ENCODE assay signal across 24 mouse cellular contexts in genomic region chr4:148433813-148434212, GRCm38 (mm10). TPM values are rescaled to one million over a fixed set of nuclear protein-coding genes. Genes with fewer than 3 reads are reported as not detected.
DNase-seq lines count a peak whose midpoint lies in the region; ATAC-seq and TF ChIP-seq lines count a peak whose summit lies in the region.
"Had no signal": no experiment of that assay in that cellular context is flagged by ENCODE, and none has a peak within 500 bp of the region (broad histone marks: within the 10 kb centered on the region; RNA-seq: fewer than 3 reads in every experiment).

No protein-coding gene starts in this region.

- no peaks in the 10 kb centered on the region; the same call in 1 of the 2 replicates for H3K36me3 ChIP-seq in kidney, adult 2 months (ENCODE audit: control insufficient read depth, insufficient read depth, low read length)
- peaks cover 10% of the 10 kb centered on the region; the same call in 1 of the 2 replicates for H3K36me3 ChIP-seq in lung, embryonic 14.5 days (ENCODE audit: insufficient read depth)
- peaks cover 9% of the 10 kb centered on the region; the same call in 1 of the 2 replicates for H3K36me3 ChIP-seq in small intestine, adult 2 months (ENCODE audit: control insufficient read depth, insufficient read depth, low read length)
- H3K36me3 ChIP-seq: forebrain, embryonic 15.5 days; midbrain, embryonic 15.5 days had no signal

- TF ChIP-seq CTCF in kidney, adult 2 months (conservative IDR thresholded peaks at IDR 0.05; ENCODE audit: insufficient read depth, insufficient read length, low read depth, low read length): no peak
- TF ChIP-seq CTCF in lung, embryonic 14.5 days (IDR thresholded peaks at IDR 0.05; ENCODE audit: low read depth): no peak
- no peak for TF ChIP-seq CTCF in small intestine, adult 2 months (IDR thresholded peaks at IDR 0.05; ENCODE audit: extremely low read depth, insufficient read length, insufficient replicate concordance, low read depth, low read length)

- DNase-seq in kidney, adult 2 months: peak; percentile 41
- DNase-seq in kidney, adult 8-10 months: no peak
- DNase-seq in lung, embryonic 14.5 days: no peak
- DNase-seq in lung, postnatal 25 days (ENCODE audit: low spot score): no peak
- peak; percentile 64 for DNase-seq in R1 (ENCODE audit: low read depth, low spot score)
- no peak for DNase-seq in adrenal gland, adult 8-10 months
- DNase-seq in adrenal gland, postnatal 36 days: no peak
- DNase-seq: cerebellum, adult 8-10 months; cerebellum, postnatal 25 days; right cerebral cortex, adult 18-20 months; thymus, adult 18-20 months; thymus, postnatal 25 days had no signal

- peak overlapping the region; percentile 72 for H3K27ac ChIP-seq in kidney, adult 2 months (ENCODE audit: insufficient read depth, low read depth, low read length)
- no peak overlapping the region for H3K27ac ChIP-seq in lung, embryonic 14.5 days (ENCODE audit: low read depth)
- H3K27ac ChIP-seq in small intestine, adult 2 months (ENCODE audit: insufficient read depth, low read depth, low read length): peak overlapping the region; percentile 34; the same call in 1 of the 2 replicates
- H3K27ac ChIP-seq: embryonic facial prominence, embryonic 12.5 days; forebrain, embryonic 15.5 days; left cerebral cortex, adult 2 months; limb, embryonic 12.5 days; macrophage; midbrain, embryonic 15.5 days; stomach, postnatal 0 days had no signal

- no peak overlapping the region for H3K4me3 ChIP-seq in kidney, adult 2 months (ENCODE audit: insufficient read depth, low read depth, low read length)
- H3K4me3 ChIP-seq in lung, embryonic 14.5 days (ENCODE audit: low read depth, low read length): no peak overlapping the region
- peak overlapping the region; percentile 7; the same call in 1 of the 2 replicates for H3K4me3 ChIP-seq in small intestine, adult 2 months (ENCODE audit: low read depth, low read length)
- H3K4me3 ChIP-seq: embryonic facial prominence, embryonic 12.5 days; forebrain, embryonic 15.5 days; layer of hippocampus, adult 2 months; left cerebral cortex, adult 2 months; limb, embryonic 12.5 days; midbrain, embryonic 15.5 days had no signal

- no peaks in the 10 kb centered on the region for H3K9me3 ChIP-seq in lung, embryonic 14.5 days (ENCODE audit: low read depth, low read length)
- H3K9me3 ChIP-seq: embryonic facial prominence, embryonic 12.5 days; forebrain, embryonic 15.5 days; limb, embryonic 12.5 days; midbrain, embryonic 15.5 days had no signal

- no peaks in the 10 kb centered on the region for H3K27me3 ChIP-seq in kidney, adult 2 months (replicated peaks; ENCODE audit: control insufficient read depth, insufficient read depth, low read length)
- H3K27me3 ChIP-seq in lung, embryonic 14.5 days (ENCODE audit: insufficient read depth, low read length): no peaks in the 10 kb centered on the region
- no peaks in the 10 kb centered on the region for H3K27me3 ChIP-seq in small intestine, adult 2 months (ENCODE audit: control insufficient read depth, insufficient read depth, low read length)
- H3K27me3 ChIP-seq: embryonic facial prominence, embryonic 12.5 days; forebrain, embryonic 15.5 days; limb, embryonic 12.5 days; midbrain, embryonic 15.5 days had no signal

- 77% methylated on average over 5 of the region's 5 CpGs for WGBS in kidney, adult 2 months
- WGBS in lung, embryonic 14.5 days: 63% methylated on average over 5 of the region's 5 CpGs
- 70% methylated on average over 5 of the region's 5 CpGs for WGBS in small intestine, adult 2 months

- peaks cover 11% of the 10 kb centered on the region; the same call in 1 of the 2 replicates for H3K4me1 ChIP-seq in kidney, adult 2 months (ENCODE audit: control insufficient read depth, insufficient read depth, low read length)
- no peaks in the 10 kb centered on the region for H3K4me1 ChIP-seq in lung, embryonic 14.5 days (ENCODE audit: insufficient read depth)
- peaks cover 7% of the 10 kb centered on the region; the same call in 1 of the 2 replicates for H3K4me1 ChIP-seq in small intestine, adult 2 months (ENCODE audit: control insufficient read depth, insufficient read depth, insufficient read length, low read length)
- H3K4me1 ChIP-seq: embryonic facial prominence, embryonic 12.5 days; limb, embryonic 12.5 days had no signal

- ATAC-seq in lung, embryonic 14.5 days (ENCODE audit: insufficient read depth): peak; percentile 26; the same call in 1 of the 2 replicates
- ATAC-seq: CD4-positive, CD25-positive, alpha-beta regulatory T cell, adult 4 months; forebrain, embryonic 15.5 days; hindbrain, embryonic 16.5 days; lung, postnatal 0 days; midbrain, embryonic 15.5 days had no signal

- H3K4me2 ChIP-seq in lung, embryonic 14.5 days: no peak overlapping the region
- H3K4me2 ChIP-seq: embryonic facial prominence, embryonic 12.5 days; forebrain, embryonic 15.5 days; limb, embryonic 12.5 days; midbrain, embryonic 15.5 days had no signal

- no peak overlapping the region for H3K9ac ChIP-seq in lung, embryonic 14.5 days
- H3K9ac ChIP-seq: embryonic facial prominence, embryonic 12.5 days; forebrain, embryonic 15.5 days; limb, embryonic 12.5 days; midbrain, embryonic 15.5 days had no signal

- TF ChIP-seq POLR2A in kidney, adult 2 months (IDR thresholded peaks at IDR 0.05; ENCODE audit: low read depth, low read length): no peak
- TF ChIP-seq POLR2A in small intestine, adult 2 months (IDR thresholded peaks at IDR 0.05; ENCODE audit: low read depth, low read length): no peak

RNA-seq across cellular contexts. Expression of gene Ubiad1, which starts 10.8 kb away (rescaled TPM):
- 50.8 and 61.6 TPM in 2 replicates for polyA plus RNA-seq in kidney, adult 2 months (2012; rRNA removed)
- 18.2 and 19.2 TPM in 2 replicates for polyA plus RNA-seq in lung, embryonic 14.5 days (2014; fragmentation: Nextera tagmentation; extraction: Ambion mirVana)
- polyA plus RNA-seq in small intestine, adult 2 months (2012; rRNA removed): 8.5 and 10.5 TPM in 2 replicates
- total RNA-seq in adrenal gland, adult 8-10 months (2022): 10 to 100 TPM; 17.1 to 20.4 (median 17.8) TPM
- total RNA-seq in adrenal gland, postnatal 36 days (2021): 10 to 100 TPM; 18.9 to 20.8 TPM

RNA-seq across cellular contexts. Expression of gene Mtor, which starts 14.6 kb away (rescaled TPM):
- polyA plus RNA-seq in kidney, adult 2 months (2012; rRNA removed): 39.8 and 50.1 TPM in 2 replicates
- 21.3 and 23.5 TPM in 2 replicates for polyA plus RNA-seq in lung, embryonic 14.5 days (2014; fragmentation: Nextera tagmentation; extraction: Ambion mirVana)
- 7.6 and 16.0 TPM in 2 replicates for polyA plus RNA-seq in small intestine, adult 2 months (2012; rRNA removed)
- 10 to 100 TPM; 74.2 to 82.1 (median 79.3) TPM for total RNA-seq in adrenal gland, adult 8-10 months (2022)
- total RNA-seq in adrenal gland, postnatal 36 days (2021): 10 to 100 TPM; 72.5 to 86.2 TPM

Comparison
In these comparisons a context has a peak if more than half of its experiments do, and no peak if none do; other contexts are left out.
1. DNase-seq: peak in kidney, adult 2 months (single experiment) and R1 (single experiment); none in kidney, adult 8-10 months (0 of 2), lung, embryonic 14.5 days (single experiment), lung, postnatal 25 days (single experiment), adrenal gland, adult 8-10 months (single experiment) and adrenal gland, postnatal 36 days (0 of 2).